Mouse (Mus musculus) heart, postnatal 0 days (tissue): ENCODE measurements around the gene Ugt1a10. TPM values are rescaled to one million over a fixed set of nuclear protein-coding genes. Genes with fewer than 3 reads are reported as not detected.
A peak's percentile ranks its signal among the peaks of the same experiment; 100 is the strongest.
"Not testable (repeated sequence)": the region's sequence is repeated elsewhere in the genome, so short reads cannot be mapped to it uniquely, and the experiment has no call there.

Experiments
- ATAC-seq: fragments of 200-750 bp; cut with Nextera tagmentation; 2 replicates; pipeline ENCODE4 v1.8.0; 2017; ENCODE audit warnings: low read depth, moderate number of reproducible peaks, moderate library complexity; ENCODE audit not compliant: insufficient read depth
- DNase-seq: peaks from one replicate; pipeline ENCODE4 v3.0.0-alpha.2; 2016; ENCODE audit warnings: low spot score
- H3K27ac ChIP-seq: fragments of 300-500 bp; sonication (generic); 2 replicates; pipeline ENCODE4 v1.5.1; 2014; ENCODE audit warnings: low read depth, mild to moderate bottlenecking
- H3K27me3 ChIP-seq: fragments of 300-500 bp; sonication (generic); 2 replicates; pipeline ENCODE4 v1.6.1; 2014; ENCODE audit warnings: low read length, mixed read lengths; ENCODE audit not compliant: control insufficient read depth, insufficient read depth
- H3K36me3 ChIP-seq: fragments of 300-500 bp; sonication (generic); replicated peaks from 2 replicates; pipeline ENCODE4 v1.6.1; 2014; ENCODE audit warnings: low read length, mixed read lengths; ENCODE audit not compliant: control insufficient read depth, insufficient read depth
- H3K4me1 ChIP-seq: fragments of 300-500 bp; sonication (generic); 2 replicates; pipeline ENCODE4 v1.6.1; 2014; ENCODE audit warnings: antibody characterized with exemption; ENCODE audit not compliant: control insufficient read depth, insufficient read depth
- H3K4me2 ChIP-seq: fragments of 300-500 bp; sonication (generic); 2 replicates; pipeline ENCODE4 v1.6.1; 2014; ENCODE audit warnings: low read depth, mild to moderate bottlenecking, low read length, moderate library complexity
- H3K4me3 ChIP-seq: fragments of 300-500 bp; sonication (generic); 2 replicates; pipeline ENCODE4 v1.5.1; 2014; ENCODE audit warnings: low read depth, low read length
- H3K9ac ChIP-seq: fragments of 300-500 bp; sonication (generic); replicated peaks from 2 replicates; pipeline ENCODE4 v1.6.1; 2014; ENCODE audit warnings: low read depth, low read length, mixed read lengths
- H3K9me3 ChIP-seq: fragments of 300-500 bp; sonication (generic); replicated peaks from 2 replicates; pipeline ENCODE4 v1.6.1; 2016; ENCODE audit warnings: low read length; ENCODE audit not compliant: control insufficient read depth
- CTCF ChIP-seq: IDR thresholded peaks from 2 replicates; pipeline ENCODE4 v1.5.1; 2016; ENCODE audit warnings: antibody characterized with exemption, control low read depth, low read depth
- EP300 ChIP-seq: IDR thresholded peaks from 2 replicates; pipeline ENCODE4 v1.6.1; 2016; ENCODE audit warnings: antibody characterized with exemption, low read depth
- WGBS: fragments of 180-500 bp; shearing (Covaris S2); extraction: QIAGEN DNeasy Blood & Tissue Kit; methylation state at CpG from one replicate; pipeline ENCODE4 v1.1.7; 2014; 5-methylcytosine and 5-hydroxymethylcytosine counted together
- polyA plus RNA-seq: library from polyadenylated mRNA; unstranded; fragments of >200 nt; fragmentation: Nextera tagmentation; extraction: Ambion mirVana; gene quantifications from 2 replicates; pipeline ENCODE4 v1.2.1, GENCODE M21; 2015
- total RNA-seq: library from RNA; depleted of rRNA; stranded (reverse); fragments of >200 nt; gene quantifications from 2 replicates; pipeline ENCODE4 v1.2.3, GENCODE M21; 2014; ENCODE audit warnings: low replicate concordance

Gene Ugt1a10
- total and polyA plus RNA-seq, 2 experiments from 2014 or later: not detected

DNA sequence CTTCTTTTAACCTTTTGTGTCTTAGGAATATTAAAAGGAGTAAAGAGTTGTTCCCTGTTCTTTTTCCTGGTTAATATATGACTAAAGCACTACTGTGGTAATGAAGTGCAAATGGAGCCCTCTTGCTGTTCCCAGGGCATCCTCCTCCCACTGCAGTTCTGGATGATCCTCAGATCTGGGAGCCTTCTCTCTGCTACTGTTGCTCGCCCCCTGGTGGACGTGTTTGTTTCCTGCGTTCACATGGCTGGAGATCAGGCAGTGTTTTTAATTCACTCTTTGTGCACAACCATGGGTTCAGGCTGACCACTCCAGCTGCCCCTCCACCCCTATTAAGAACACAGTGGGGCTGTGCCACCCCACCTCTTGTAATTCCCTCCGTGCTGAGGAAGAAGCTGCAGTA lies 65.4 kb downstream of the Ugt1a10 start:
- not testable (repeated sequence) for DNase-seq, ATAC-seq, H3K27ac ChIP-seq, H3K36me3 ChIP-seq, H3K9ac ChIP-seq, H3K4me2 ChIP-seq, H3K27me3 ChIP-seq, H3K9me3 ChIP-seq, H3K4me1 ChIP-seq, H3K4me3 ChIP-seq
- peak; percentile 30 for TF ChIP-seq CTCF
- 10% methylated on average over 3 of the region's 4 CpGs for WGBS

DNA sequence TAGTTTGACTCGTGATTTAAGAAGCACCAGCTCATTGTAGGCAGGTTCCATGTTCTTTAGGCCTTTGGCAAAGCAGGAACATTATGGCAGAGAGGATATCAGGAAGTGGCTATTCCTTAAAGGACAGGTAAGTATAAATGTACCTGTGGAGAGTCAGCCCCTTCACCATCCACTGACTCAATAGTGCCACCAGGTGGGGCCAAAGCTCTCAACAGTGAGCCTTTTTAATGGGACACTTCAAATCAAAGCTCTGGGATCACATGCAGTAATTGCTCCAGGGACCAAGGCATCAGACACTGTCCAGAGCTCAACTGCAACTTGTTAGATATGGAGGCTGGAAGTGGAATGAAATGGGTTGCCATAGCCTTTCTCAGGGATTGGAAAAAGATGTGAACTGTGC lies 66.3 kb downstream of the Ugt1a10 start:
- H3K27me3 ChIP-seq, H3K4me3 ChIP-seq, H3K27ac ChIP-seq, H3K9me3 ChIP-seq, H3K4me1 ChIP-seq, H3K9ac ChIP-seq, DNase-seq, H3K36me3 ChIP-seq, H3K4me2 ChIP-seq, ATAC-seq: not testable (repeated sequence)
- peak; percentile 24; the same call in 1 of the 2 replicates for TF ChIP-seq CTCF
- no CpG with 5 or more reads among the region's 1 CpGs for WGBS

DNA sequence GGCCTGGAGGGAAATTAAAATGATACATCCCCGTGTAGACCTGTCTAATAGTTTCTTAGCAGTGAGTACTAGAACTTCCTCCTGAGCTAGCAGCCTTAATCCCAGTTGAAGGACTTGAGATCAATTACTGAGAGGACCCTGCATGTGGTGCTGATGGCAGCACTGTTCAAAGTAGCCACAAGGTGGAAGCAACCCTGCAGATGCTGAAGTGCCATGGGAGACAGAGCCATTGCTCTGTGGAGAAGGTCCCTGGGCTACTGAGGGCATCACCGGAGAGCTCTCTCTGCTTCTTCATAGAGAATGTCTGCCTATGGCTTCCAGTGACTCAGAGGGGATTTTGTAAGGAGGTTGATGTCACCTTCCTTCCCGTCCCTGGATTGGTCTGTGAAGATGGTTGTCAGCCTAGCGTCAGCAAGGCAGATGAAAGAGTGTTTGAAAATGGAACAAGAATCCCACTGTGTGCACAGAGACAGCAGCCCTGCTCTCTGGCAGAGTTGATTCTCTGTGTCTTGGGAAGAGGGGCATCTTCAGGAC lies 70.7 kb downstream of the Ugt1a10 start:
- 61% methylated on average over 2 of the region's 4 CpGs for WGBS
- not testable (repeated sequence) for H3K27me3 ChIP-seq, H3K27ac ChIP-seq, H3K4me2 ChIP-seq, H3K36me3 ChIP-seq, H3K9me3 ChIP-seq, DNase-seq, H3K4me3 ChIP-seq, ATAC-seq, H3K4me1 ChIP-seq, H3K9ac ChIP-seq
- TF ChIP-seq CTCF: peak; percentile 13; the same call in 1 of the 2 replicates

DNA sequence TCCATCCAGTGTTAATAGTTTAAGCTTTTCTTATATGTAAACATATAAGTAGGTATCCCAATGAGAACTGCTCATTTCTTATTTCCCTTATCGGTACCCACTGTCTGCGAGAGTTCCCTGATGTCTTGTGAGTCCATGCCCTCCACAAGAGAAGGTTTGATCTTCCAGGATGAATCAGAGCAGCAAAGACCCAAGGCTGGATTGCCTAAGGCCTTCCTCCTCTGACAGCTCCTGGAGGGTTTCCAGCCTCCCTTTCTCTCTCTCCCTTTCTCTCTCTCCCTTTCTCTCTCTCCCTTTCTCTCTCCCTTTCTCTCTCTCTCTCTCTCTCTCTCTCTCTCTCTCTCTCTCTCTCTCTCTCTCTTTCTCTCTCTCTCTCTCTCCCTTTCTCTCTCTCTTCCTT lies 73.9 kb downstream of the Ugt1a10 start:
- not testable (repeated sequence) for H3K4me1 ChIP-seq, H3K4me3 ChIP-seq, H3K9me3 ChIP-seq, H3K27ac ChIP-seq, H3K36me3 ChIP-seq, ATAC-seq, H3K27me3 ChIP-seq, DNase-seq, H3K4me2 ChIP-seq, H3K9ac ChIP-seq
- 81% methylated on average over 2 of the region's 2 CpGs for WGBS

DNA sequence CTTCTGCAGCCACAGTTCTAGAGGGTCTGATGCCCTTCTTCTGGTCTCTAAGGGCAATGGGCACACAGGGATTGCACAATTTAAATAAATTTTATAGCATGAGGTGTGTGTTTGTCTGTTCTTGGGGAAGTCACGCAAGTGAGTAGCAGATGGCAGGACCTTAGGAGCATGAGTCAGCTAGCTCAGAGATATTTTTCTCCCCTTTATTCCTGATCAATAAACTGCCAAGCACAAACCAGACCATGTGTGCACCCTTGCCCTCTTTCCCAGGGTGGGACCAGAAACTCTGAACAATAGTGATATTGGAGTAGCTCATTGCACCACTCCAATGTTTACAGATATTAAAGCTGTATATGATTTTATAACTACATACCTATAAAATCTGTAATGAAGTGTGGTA lies 75.0 kb downstream of the Ugt1a10 start:
- not testable (repeated sequence) for H3K9ac ChIP-seq, DNase-seq, H3K36me3 ChIP-seq, H3K4me1 ChIP-seq, H3K4me2 ChIP-seq, H3K4me3 ChIP-seq, ATAC-seq, H3K27ac ChIP-seq, H3K27me3 ChIP-seq, H3K9me3 ChIP-seq
- WGBS: 71% methylated on average over 1 of the region's 1 CpGs

DNA sequence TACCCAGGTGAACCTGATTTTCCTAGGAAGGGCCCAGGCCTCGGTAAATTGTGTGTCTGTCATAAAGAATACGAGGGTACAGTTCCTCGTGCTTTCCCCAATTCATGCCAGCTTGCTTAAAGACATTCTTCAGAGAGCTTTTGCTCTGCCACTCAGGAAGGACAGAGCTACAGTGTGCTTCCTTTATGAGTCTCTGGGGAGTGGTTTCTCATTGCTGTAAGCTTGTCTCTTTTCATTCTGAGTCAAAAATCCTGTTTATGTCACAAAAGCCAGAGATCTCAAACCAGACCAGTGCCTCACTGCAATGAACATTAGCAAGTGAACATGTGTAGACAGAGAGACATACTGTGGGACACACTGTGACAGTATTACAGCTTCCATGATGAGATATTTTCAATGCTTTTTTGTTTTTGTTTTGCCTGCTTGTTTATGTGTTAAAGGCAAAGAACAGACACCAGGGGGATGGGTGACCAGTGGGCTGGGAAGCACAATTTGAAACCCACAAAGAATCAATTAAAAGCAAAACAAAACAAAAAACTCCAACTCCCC lies 78.8 kb downstream of the Ugt1a10 start:
- 50% methylated on average over 3 of the region's 3 CpGs for WGBS

DNA sequence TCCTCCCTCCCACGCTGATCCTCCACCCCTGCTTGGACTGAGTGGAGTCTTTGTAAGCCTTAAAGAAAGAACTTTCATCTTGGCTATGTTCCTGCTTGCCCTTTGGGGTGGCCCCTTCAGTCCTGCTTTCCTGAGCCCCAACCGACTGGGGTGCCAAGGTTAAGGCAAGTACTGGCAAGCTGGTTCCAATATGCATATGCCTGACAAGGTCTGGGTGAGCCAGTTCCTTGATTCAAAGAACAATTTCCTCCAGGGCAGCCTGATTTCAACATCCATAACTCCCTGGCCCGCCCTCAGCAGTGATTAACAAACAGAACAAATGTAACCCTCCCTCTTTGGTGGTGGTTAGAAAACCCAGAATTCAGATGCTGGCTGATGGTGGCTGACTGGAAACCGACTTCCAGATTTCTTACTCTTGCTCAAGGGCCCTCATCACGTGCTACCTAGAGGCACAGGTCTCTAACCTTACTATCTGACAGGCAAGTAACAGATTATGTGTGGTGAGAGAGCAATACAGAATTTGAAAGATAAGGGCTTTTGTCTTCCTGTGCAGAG lies 79.3 kb downstream of the Ugt1a10 start, which contains the start of gene Ugt1a6a:
Ugt1a6a (plus strand) TSS at position 353 of the 555 bp plus-strand sequence.
- H3K4me3 ChIP-seq, H3K9me3 ChIP-seq, H3K27ac ChIP-seq, H3K27me3 ChIP-seq, DNase-seq, H3K36me3 ChIP-seq, H3K4me2 ChIP-seq, ATAC-seq, H3K4me1 ChIP-seq, H3K9ac ChIP-seq: not testable (repeated sequence)
- WGBS: 34% methylated on average over 5 of the region's 5 CpGs

More for the DNA sequence above, 78.8 kb downstream of the Ugt1a10 start:
- H3K9me3 ChIP-seq: no peaks in the 10 kb centered on the region
- H3K4me1 ChIP-seq: no peaks in the 10 kb centered on the region
- no peak overlapping the region for H3K4me3 ChIP-seq
- no peaks in the 10 kb centered on the region for H3K36me3 ChIP-seq
- TF ChIP-seq EP300 (no peak), CTCF (no peak)
- H3K27ac ChIP-seq: no peak overlapping the region
- ATAC-seq (no peak), DNase-seq (no peak)
- H3K4me2 ChIP-seq: no peak overlapping the region
- H3K9ac ChIP-seq: no peak overlapping the region
- H3K27me3 ChIP-seq: no peaks in the 10 kb centered on the region

DNA sequence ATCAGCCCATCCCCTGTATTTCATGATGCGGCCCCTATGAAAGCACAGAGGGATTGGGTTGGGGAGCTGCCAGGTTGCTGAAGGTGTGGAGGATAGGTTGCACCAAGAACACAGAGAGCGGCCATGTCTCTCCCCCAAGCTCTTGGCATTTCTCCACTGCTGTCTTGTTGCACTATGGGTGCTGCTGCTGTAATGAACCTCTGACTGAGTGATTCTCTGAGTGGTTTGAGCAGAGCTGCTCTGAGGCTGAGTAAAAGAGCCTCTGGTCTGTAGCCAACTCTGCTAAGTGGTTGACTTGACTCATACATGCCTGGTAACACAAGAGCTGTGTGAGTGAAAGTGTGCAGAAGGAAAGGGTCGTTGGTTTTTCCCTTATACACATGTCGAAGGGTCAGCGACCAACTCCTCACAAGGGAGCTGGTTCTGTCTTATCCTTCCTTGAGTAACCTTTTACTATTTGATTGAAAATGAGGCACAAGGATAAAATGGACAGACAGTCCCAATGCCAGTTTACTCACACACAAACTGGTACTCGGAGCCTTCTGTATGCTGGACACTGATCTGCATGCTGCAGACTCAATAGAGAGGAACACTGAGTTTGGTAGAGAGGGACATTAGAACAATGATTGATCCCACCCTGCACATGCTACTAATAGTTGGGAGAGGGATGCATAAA lies 80.2 kb downstream of the Ugt1a10 start:
- H3K9me3 ChIP-seq, H3K4me1 ChIP-seq, DNase-seq, H3K4me3 ChIP-seq, H3K4me2 ChIP-seq, H3K36me3 ChIP-seq, H3K27ac ChIP-seq, H3K27me3 ChIP-seq, H3K9ac ChIP-seq: not testable (repeated sequence)
- WGBS: 62% methylated on average over 5 of the region's 6 CpGs
- peak; percentile 24; the same call in 1 of the 2 replicates for ATAC-seq
